Mouse (Mus musculus): ENCODE data around the gene Kank1.

DNA sequence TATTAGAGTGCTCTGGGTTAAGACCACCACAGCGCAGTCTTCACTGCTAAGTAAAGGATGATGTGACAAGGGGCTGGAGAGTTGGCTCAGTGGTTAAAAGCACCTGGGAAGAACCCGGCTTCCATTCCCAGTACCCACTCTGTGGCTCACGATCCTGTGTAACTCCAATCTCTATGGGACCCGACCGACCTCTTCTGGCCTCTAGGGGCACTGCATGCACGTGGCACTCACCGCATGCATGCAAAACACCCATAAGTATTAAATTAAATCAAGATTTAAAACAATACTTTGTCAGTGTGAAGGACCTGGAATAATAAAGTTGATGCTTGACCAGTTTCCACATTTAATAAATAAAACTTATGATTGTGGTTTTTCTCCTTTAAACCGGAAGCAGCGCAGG is 69.5 kb downstream of the Kank1 start:
- TF ChIP-seq GATA1 (IDR thresholded peaks at IDR 0.05; ENCODE audit: low read length) (no peak), TAL1 (IDR thresholded peaks at IDR 0.05; ENCODE audit: low read length) (no peak)
